Mouse (Mus musculus) intestine, embryonic 14.5 days (tissue): ENCODE measurements at regions not wholly inside any gene's neighbourhood (a gene's known extent, or its start where the extent isn't known, plus 50 kb on each side); places are given as distances from the start of the nearest gene placed in this dataset.

Source experiments
- ATAC-seq: fragments of 200-750 bp; cut with Nextera tagmentation; replicated peaks from 2 replicates; pipeline ENCODE4 v1.8.0; 2017; ENCODE audit warnings: low read depth, moderate number of reproducible peaks, moderate TSS enrichment, moderate library complexity; ENCODE audit not compliant: low FRiP score, low TSS enrichment
- DNase-seq: peaks from one replicate; pipeline ENCODE4 v3.0.0-alpha.2; 2018; ENCODE audit warnings: low spot score
- H3K27ac ChIP-seq: fragments of 300-500 bp; sonication (generic); 2 replicates; pipeline ENCODE4 v1.5.1; 2014; ENCODE audit warnings: low read depth, mild to moderate bottlenecking, control low read depth
- H3K27me3 ChIP-seq: fragments of 300-500 bp; sonication (generic); replicated peaks from 2 replicates; pipeline ENCODE4 v1.6.1; 2014; ENCODE audit warnings: low read length, control low read depth; ENCODE audit not compliant: control insufficient read depth, insufficient read depth
- H3K36me3 ChIP-seq: fragments of 300-500 bp; sonication (generic); 2 replicates; pipeline ENCODE4 v1.6.1; 2014; ENCODE audit warnings: low read length, control low read depth; ENCODE audit not compliant: control insufficient read depth, insufficient read depth
- H3K4me1 ChIP-seq: fragments of 300-500 bp; sonication (generic); replicated peaks from 2 replicates; pipeline ENCODE4 v1.6.1; 2014; ENCODE audit warnings: low read length, control low read depth, mixed read lengths; ENCODE audit not compliant: control insufficient read depth, insufficient read depth
- H3K4me2 ChIP-seq: fragments of 300-500 bp; sonication (generic); 2 replicates; pipeline ENCODE4 v1.6.1; 2014; ENCODE audit warnings: low read length
- H3K4me3 ChIP-seq: fragments of 300-500 bp; sonication (generic); 2 replicates; pipeline ENCODE4 v1.5.1; 2014; ENCODE audit warnings: low read depth, low read length, control low read depth, mixed read lengths
- H3K9ac ChIP-seq: fragments of 300-500 bp; sonication (generic); 2 replicates; pipeline ENCODE4 v1.6.1; 2014; ENCODE audit warnings: mild to moderate bottlenecking, low read length
- H3K9me3 ChIP-seq: fragments of 300-500 bp; sonication (generic); 2 replicates; pipeline ENCODE4 v1.6.1; 2016; ENCODE audit warnings: low read length, control low read depth; ENCODE audit not compliant: control insufficient read depth
- WGBS: fragments of 180-500 bp; shearing (Covaris S2); extraction: QIAGEN DNeasy Blood & Tissue Kit; methylation state at CpG from one replicate; pipeline ENCODE4 v1.1.7; 2014; 5-methylcytosine and 5-hydroxymethylcytosine counted together

DNA sequence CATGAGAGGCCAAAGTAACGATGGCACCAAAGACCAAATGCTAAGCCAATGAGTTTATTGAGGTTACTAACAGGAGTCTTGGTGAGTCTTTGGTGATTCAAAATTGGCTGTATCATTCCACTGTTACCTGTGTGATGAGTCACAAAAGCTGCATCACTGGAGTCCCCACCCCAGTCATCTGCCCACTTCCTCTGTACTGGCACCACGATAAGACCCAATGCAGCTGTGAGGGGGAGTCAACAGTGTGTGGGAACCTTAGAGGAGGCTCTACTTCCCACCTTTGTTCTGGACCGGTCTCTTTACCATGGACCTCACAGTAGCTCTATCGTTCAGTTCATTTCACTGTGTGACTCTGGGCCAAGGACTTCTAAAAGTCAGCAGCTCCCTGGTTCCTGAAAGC, 657.2 kb downstream of the Tmem114 start:
- Histone ChIP-seq H3K9ac (no peak overlapping the region), H3K27me3 (no peaks in the 10 kb centered on the region), H3K36me3 (no peaks in the 10 kb centered on the region), H3K4me2 (no peak overlapping the region), H3K9me3 (no peaks in the 10 kb centered on the region), H3K4me1 (no peaks in the 10 kb centered on the region), H3K4me3 (no peak overlapping the region), H3K27ac (no peak overlapping the region)
- ATAC-seq, result no peak
- 91% methylated on average over 4 of the region's 4 CpGs for WGBS
- DNase-seq, result no peak

DNA sequence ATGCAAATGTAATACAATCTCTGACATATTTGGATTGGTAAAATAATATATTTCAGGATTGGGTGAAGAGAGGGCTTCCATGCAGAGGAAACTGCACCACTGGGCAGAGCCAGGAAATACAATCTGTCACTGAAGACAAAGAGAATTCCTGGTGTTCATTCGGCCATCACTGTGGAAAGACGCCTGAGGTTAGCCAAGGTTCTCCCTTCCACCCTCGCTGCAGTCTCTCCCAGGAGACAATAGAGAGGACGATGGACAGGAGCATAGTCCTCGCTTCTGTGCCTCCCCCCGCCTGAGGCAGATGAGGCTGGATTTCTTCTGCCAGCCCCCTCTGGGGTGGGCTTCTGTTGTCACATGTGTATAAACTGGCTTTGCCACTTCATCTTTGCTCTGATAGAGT, 660.6 kb downstream of the Tmem114 start:
- Histone ChIP-seq H3K4me3 (no peak overlapping the region), H3K4me1 (no peaks in the 10 kb centered on the region), H3K27ac (no peak overlapping the region), H3K9ac (no peak overlapping the region), H3K27me3 (no peaks in the 10 kb centered on the region), H3K36me3 (no peaks in the 10 kb centered on the region), H3K4me2 (no peak overlapping the region), H3K9me3 (no peaks in the 10 kb centered on the region)
- WGBS, result 60% methylated on average over 6 of the region's 6 CpGs
- DNase-seq (no peak), ATAC-seq (no peak)

- no peaks in the 10 kb centered on the region for H3K4me1 ChIP-seq
- 69% methylated on average over 2 of the region's 2 CpGs for WGBS
- no peak overlapping the region for H3K4me3 ChIP-seq
- H3K9ac ChIP-seq, result no peak overlapping the region
- no peaks in the 10 kb centered on the region for H3K36me3 ChIP-seq
- no peaks in the 10 kb centered on the region for H3K27me3 ChIP-seq
- DNase-seq (no peak), ATAC-seq (no peak)
- no peaks in the 10 kb centered on the region for H3K9me3 ChIP-seq
- no peak overlapping the region for H3K27ac ChIP-seq
- no peak overlapping the region for H3K4me2 ChIP-seq
These were observed 696.8 kb downstream of the Tmem114 start for GRCm38 (mm10) chr16:7728186-7728585.

GRCm38 (mm10) chr16:7725225-7725624, 699.7 kb downstream of the Tmem114 start:
- no peak for DNase-seq
- ATAC-seq, result no peak
- Histone ChIP-seq H3K9ac (no peak overlapping the region), H3K36me3 (no peaks in the 10 kb centered on the region), H3K4me3 (no peak overlapping the region), H3K4me2 (no peak overlapping the region), H3K27ac (no peak overlapping the region), H3K9me3 (no peaks in the 10 kb centered on the region), H3K4me1 (no peaks in the 10 kb centered on the region), H3K27me3 (no peaks in the 10 kb centered on the region)
- WGBS, result 65% methylated on average over 1 of the region's 1 CpGs

DNA sequence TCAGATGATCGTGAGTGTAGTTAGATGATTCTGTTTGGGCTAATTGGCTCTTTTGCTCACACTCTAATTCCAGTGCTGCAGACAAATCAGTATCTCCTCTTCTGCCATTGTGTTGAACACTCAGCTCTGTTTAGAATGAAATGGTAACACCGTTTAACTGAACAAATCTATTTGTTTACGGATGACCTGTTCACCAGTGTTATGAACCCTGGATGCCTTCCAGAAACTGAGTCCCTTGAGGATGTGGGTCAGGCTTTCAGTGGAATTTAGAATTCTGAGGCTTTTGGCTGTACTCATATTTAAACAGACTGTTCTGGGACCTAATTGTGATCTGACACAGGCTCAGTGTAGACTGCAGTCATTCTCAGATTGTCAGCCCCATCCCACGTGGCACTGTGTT, 723.5 kb downstream of the Tmem114 start:
- ATAC-seq (no peak), DNase-seq (no peak)
- H3K27me3 ChIP-seq, result no peaks in the 10 kb centered on the region
- H3K36me3 ChIP-seq, result no peaks in the 10 kb centered on the region
- 41% methylated on average over 4 of the region's 4 CpGs for WGBS
- H3K9ac ChIP-seq, result no peak overlapping the region
- no peaks in the 10 kb centered on the region for H3K9me3 ChIP-seq
- no peak overlapping the region for H3K27ac ChIP-seq
- H3K4me3 ChIP-seq, result no peak overlapping the region
- no peaks in the 10 kb centered on the region for H3K4me1 ChIP-seq
- H3K4me2 ChIP-seq, result no peak overlapping the region

GRCm38 (mm10) chr16:7685484-7685883, 739.5 kb downstream of the Tmem114 start:
- Histone ChIP-seq H3K27me3 (no peaks in the 10 kb centered on the region), H3K4me3 (no peak overlapping the region), H3K4me1 (no peaks in the 10 kb centered on the region), H3K4me2 (no peak overlapping the region), H3K36me3 (no peaks in the 10 kb centered on the region), H3K9me3 (no peaks in the 10 kb centered on the region), H3K9ac (no peak overlapping the region), H3K27ac (no peak overlapping the region)
- no peak for ATAC-seq
- DNase-seq, result no peak

- no peak for ATAC-seq
- Histone ChIP-seq H3K36me3 (no peaks in the 10 kb centered on the region), H3K27ac (no peak overlapping the region)
These were observed 758.8 kb downstream of the Tmem114 start for GRCm38 (mm10) chr16:7666096-7666495.

GRCm38 (mm10) chr16:7658133-7658532, 766.8 kb downstream of the Tmem114 start:
- WGBS, result 53% methylated on average over 9 of the region's 9 CpGs

More at GRCm38 (mm10) chr16:7666096-7666495, 758.8 kb downstream of the Tmem114 start:
- Histone ChIP-seq H3K9me3 (no peaks in the 10 kb centered on the region), H3K9ac (no peak overlapping the region), H3K4me3 (no peak overlapping the region), H3K4me1 (no peaks in the 10 kb centered on the region), H3K4me2 (no peak overlapping the region), H3K27me3 (no peaks in the 10 kb centered on the region)
- DNase-seq, result no peak
- 35% methylated on average over 2 of the region's 2 CpGs for WGBS

DNA sequence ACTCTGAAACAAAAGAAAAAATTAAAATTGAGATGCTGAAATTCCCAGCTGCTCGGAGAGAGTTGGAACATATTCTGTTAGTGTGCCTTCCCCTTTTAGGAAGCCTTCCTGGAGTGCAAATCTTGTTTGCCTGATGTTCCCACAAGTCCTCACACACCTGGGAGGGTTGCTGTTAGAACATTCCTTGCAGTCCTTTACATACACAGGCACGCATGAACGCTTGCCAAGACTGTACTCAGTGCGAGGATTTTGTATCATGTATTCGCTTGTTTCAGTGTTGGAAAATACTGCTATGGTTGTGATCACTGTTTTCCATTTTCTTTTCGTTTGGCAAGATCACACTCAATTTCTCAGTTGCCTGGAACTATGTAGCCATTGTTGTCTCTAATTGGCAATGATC, 770.5 kb downstream of the Tmem114 start:
- ATAC-seq (no peak), DNase-seq (no peak)
- Histone ChIP-seq H3K27ac (no peak overlapping the region), H3K36me3 (no peaks in the 10 kb centered on the region), H3K4me1 (no peaks in the 10 kb centered on the region), H3K9ac (no peak overlapping the region), H3K27me3 (no peaks in the 10 kb centered on the region), H3K9me3 (no peaks in the 10 kb centered on the region), H3K4me3 (no peak overlapping the region), H3K4me2 (no peak overlapping the region)
- 89% methylated on average over 6 of the region's 6 CpGs for WGBS

More at GRCm38 (mm10) chr16:7658133-7658532, 766.8 kb downstream of the Tmem114 start:
- H3K27ac ChIP-seq, result no peak overlapping the region
- H3K9me3 ChIP-seq, result no peaks in the 10 kb centered on the region
- no peak overlapping the region for H3K4me3 ChIP-seq
- DNase-seq, result no peak
- H3K36me3 ChIP-seq, result no peaks in the 10 kb centered on the region
- H3K4me1 ChIP-seq, result no peaks in the 10 kb centered on the region
- no peaks in the 10 kb centered on the region for H3K27me3 ChIP-seq
- H3K4me2 ChIP-seq, result no peak overlapping the region
- H3K9ac ChIP-seq, result no peak overlapping the region
- no peak for ATAC-seq
